Mouse (Mus musculus) MEL (cell line): ENCODE data around the gene Tmco4. TPM values are rescaled to one million over a fixed set of nuclear protein-coding genes. Genes with fewer than 3 reads are reported as not detected.

ENCODE experiments used
- DNase-seq: peaks from one replicate; pipeline ENCODE4 v3.0.0; 2011; ENCODE audit warnings: low read depth, low spot score
- H3K27ac ChIP-seq: 2 replicates; pipeline ENCODE4 v1.5.1; 2012; ENCODE audit warnings: low read depth, mild to moderate bottlenecking, control low read depth, low read length, moderate library complexity; ENCODE audit not compliant: control insufficient read depth
- H3K27me3 ChIP-seq, 2 experiments: fragments of 150-350 bp in 1 of 2; sonication (generic) in 1 of 2; 2 replicates each; pipeline ENCODE4 v1.6.1; 2012; ENCODE audit warnings: low read length in 2 of 2, mild to moderate bottlenecking in 2 of 2, improper control_type of control experiment in 1 of 2, moderate library complexity in 1 of 2; ENCODE audit not compliant: insufficient read depth in 2 of 2, control insufficient read depth in 1 of 2
- H3K36me3 ChIP-seq, 2 experiments: 2 replicates each; pipeline ENCODE4 v1.6.1; 2012 to 2014; ENCODE audit warnings: low read length in 2 of 2, improper control_type of control experiment in 1 of 2, inconsistent platforms in 1 of 2, mild to moderate bottlenecking in 1 of 2; ENCODE audit not compliant: insufficient read depth in 2 of 2, control insufficient read depth in 1 of 2
- H3K4me1 ChIP-seq, 2 experiments: fragments of 150-350 bp in 1 of 2; sonication (generic) in 1 of 2; 2 replicates each; pipeline ENCODE4 v1.6.1; 2012; ENCODE audit warnings: low read length in 2 of 2, improper control_type of control experiment in 1 of 2, mild to moderate bottlenecking in 1 of 2; ENCODE audit not compliant: insufficient read depth in 2 of 2, control insufficient read depth in 1 of 2
- H3K4me3 ChIP-seq, 2 experiments: fragments of 150-350 bp in 1 of 2; sonication (generic) in 1 of 2; 2 replicates each; pipeline ENCODE4 v1.5.1; 2012; ENCODE audit warnings: low read depth in 2 of 2, low read length in 2 of 2, mild to moderate bottlenecking in 2 of 2, moderate library complexity in 2 of 2, control low read depth in 1 of 2, improper control_type of control experiment in 1 of 2; ENCODE audit not compliant: control insufficient read depth in 1 of 2, insufficient read depth in 1 of 2
- H3K79me2 ChIP-seq: 2 replicates; pipeline ENCODE4 v1.6.1; 2012; ENCODE audit warnings: mild to moderate bottlenecking, low read length, moderate library complexity; ENCODE audit not compliant: control insufficient read depth, poor library complexity, insufficient read depth
- H3K9ac ChIP-seq: 2 replicates; pipeline ENCODE4 v1.6.1; 2012; ENCODE audit warnings: low read depth, mild to moderate bottlenecking, control low read depth, low read length, moderate library complexity; ENCODE audit not compliant: control insufficient read depth, poor library complexity, severe bottlenecking
- H3K9me3 ChIP-seq: fragments of 150-350 bp; sonication (generic); replicated peaks from 2 replicates; pipeline ENCODE4 v1.6.1; 2012; ENCODE audit warnings: mild to moderate bottlenecking, low read length, improper control_type of control experiment, moderate library complexity; ENCODE audit not compliant: insufficient read depth
- BHLHE40 ChIP-seq: IDR thresholded peaks from 2 replicates; pipeline ENCODE4 v1.6.1; 2012; ENCODE audit warnings: low read depth, mild to moderate bottlenecking, inconsistent platforms, low read length, improper control_type of control experiment, borderline replicate concordance
- CHD1 ChIP-seq: IDR thresholded peaks from 2 replicates; pipeline ENCODE4 v1.6.1; 2012; ENCODE audit warnings: low read depth, mild to moderate bottlenecking, inconsistent platforms, low read length, improper control_type of control experiment
- E2F4 ChIP-seq: IDR thresholded peaks from 2 replicates; pipeline ENCODE4 v1.6.1; 2011; ENCODE audit warnings: low read depth, low read length, improper control_type of control experiment, borderline replicate concordance
- HCFC1 ChIP-seq: IDR thresholded peaks from 2 replicates; pipeline ENCODE4 v1.6.1; 2012; ENCODE audit warnings: low read depth, mild to moderate bottlenecking, inconsistent platforms, low read length, improper control_type of control experiment, moderate library complexity
- MEF2A ChIP-seq: IDR thresholded peaks from 2 replicates; pipeline ENCODE4 v1.6.1; 2014; ENCODE audit warnings: low read depth, mild to moderate bottlenecking, inconsistent platforms, low read length, improper control_type of control experiment; ENCODE audit not compliant: poor library complexity, insufficient replicate concordance, severe bottlenecking; ENCODE audit errors: extremely low read depth
- MYB ChIP-seq: IDR thresholded peaks from 2 replicates; pipeline ENCODE4 v1.6.1; 2011; ENCODE audit warnings: mild to moderate bottlenecking, low read depth, low read length, improper control_type of control experiment
- MYC ChIP-seq: IDR thresholded peaks from 2 replicates; pipeline ENCODE4 v1.6.1; 2011; ENCODE audit warnings: low read depth, mild to moderate bottlenecking, low read length, improper control_type of control experiment, moderate library complexity
- NRF1 ChIP-seq: IDR thresholded peaks from 2 replicates; pipeline ENCODE4 v1.6.1; 2014; ENCODE audit warnings: low read depth, mild to moderate bottlenecking, inconsistent platforms, low read length, improper control_type of control experiment, moderate library complexity; ENCODE audit not compliant: poor library complexity, insufficient read depth, severe bottlenecking
- RAD21 ChIP-seq: IDR thresholded peaks from 2 replicates; pipeline ENCODE4 v1.6.1; 2011; ENCODE audit warnings: mild to moderate bottlenecking, low read depth, low read length, improper control_type of control experiment
- TCF12 ChIP-seq: IDR thresholded peaks from 2 replicates; pipeline ENCODE4 v1.6.1; 2014; ENCODE audit warnings: low read depth, mild to moderate bottlenecking, inconsistent platforms, low read length, improper control_type of control experiment, moderate library complexity
- UBTF ChIP-seq: IDR thresholded peaks from 2 replicates; pipeline ENCODE4 v1.6.1; 2012; ENCODE audit warnings: low read depth, mild to moderate bottlenecking, inconsistent platforms, low read length, improper control_type of control experiment, moderate library complexity, borderline replicate concordance; ENCODE audit not compliant: insufficient read depth
- USF2 ChIP-seq, 2 experiments: IDR thresholded peaks; 2 replicates each; pipeline ENCODE4 v1.6.1; 2011 to 2012; ENCODE audit warnings: improper control_type of control experiment in 2 of 2, low read length in 2 of 2, borderline replicate concordance in 1 of 2, inconsistent platforms in 1 of 2, low read depth in 1 of 2, mild to moderate bottlenecking in 1 of 2; ENCODE audit not compliant: insufficient read depth in 1 of 2
- ZKSCAN1 ChIP-seq: IDR thresholded peaks from 2 replicates; pipeline ENCODE4 v1.6.1; 2012; ENCODE audit warnings: low read depth, mild to moderate bottlenecking, inconsistent platforms, low read length, improper control_type of control experiment, moderate library complexity
- polyA plus RNA-seq, 2 experiments: library from polyadenylated mRNA; stranded (reverse) in 1 of 2; unstranded in 1 of 2; fragments of >175 nt in 1 of 2; fragments of >200 nt in 1 of 2; gene quantifications; 2 replicates each; pipeline versions ENCODE4 v1.2.1 to v1.2.4; 2012; ENCODE audit warnings: low replicate concordance in 2 of 2, low read depth in 1 of 2; ENCODE audit not compliant: insufficient read length in 2 of 2, insufficient read depth in 1 of 2, missing spikeins in 1 of 2
- total RNA-seq: library from RNA; depleted of rRNA; stranded (reverse); fragments of 300-350 nt; gene quantifications from 2 replicates; pipeline ENCODE4 v1.2.3, GENCODE M21; 2012

Gene Tmco4
- total and polyA plus RNA-seq, 3 experiments = 16.5 to 24.7 TPM; not detected in 1

- Histone ChIP-seq H3K79me2 (no peaks in the 10 kb centered on the region), H3K27ac (no peak overlapping the region), H3K9me3 (no peaks in the 10 kb centered on the region), H3K4me3 (no peak overlapping the region), H3K4me1 (no peaks in the 10 kb centered on the region), H3K9ac (no peak overlapping the region), H3K27me3 (peaks cover 0 to 1% of the 10 kb centered on the region in 2 experiments; a peak in 1 of 4 replicates), H3K36me3 (no peaks in the 10 kb centered on the region)
- no peak for DNase-seq
- TF ChIP-seq ZKSCAN1 (no peak), HCFC1 (no peak), BHLHE40 (no peak), CHD1 (no peak), MYB (no peak), MEF2A (no peak), NRF1 (no peak)
Observed at GRCm38 (mm10) chr4:139081270-139081931, 108.7 kb downstream of the Tmco4 start.

DNA sequence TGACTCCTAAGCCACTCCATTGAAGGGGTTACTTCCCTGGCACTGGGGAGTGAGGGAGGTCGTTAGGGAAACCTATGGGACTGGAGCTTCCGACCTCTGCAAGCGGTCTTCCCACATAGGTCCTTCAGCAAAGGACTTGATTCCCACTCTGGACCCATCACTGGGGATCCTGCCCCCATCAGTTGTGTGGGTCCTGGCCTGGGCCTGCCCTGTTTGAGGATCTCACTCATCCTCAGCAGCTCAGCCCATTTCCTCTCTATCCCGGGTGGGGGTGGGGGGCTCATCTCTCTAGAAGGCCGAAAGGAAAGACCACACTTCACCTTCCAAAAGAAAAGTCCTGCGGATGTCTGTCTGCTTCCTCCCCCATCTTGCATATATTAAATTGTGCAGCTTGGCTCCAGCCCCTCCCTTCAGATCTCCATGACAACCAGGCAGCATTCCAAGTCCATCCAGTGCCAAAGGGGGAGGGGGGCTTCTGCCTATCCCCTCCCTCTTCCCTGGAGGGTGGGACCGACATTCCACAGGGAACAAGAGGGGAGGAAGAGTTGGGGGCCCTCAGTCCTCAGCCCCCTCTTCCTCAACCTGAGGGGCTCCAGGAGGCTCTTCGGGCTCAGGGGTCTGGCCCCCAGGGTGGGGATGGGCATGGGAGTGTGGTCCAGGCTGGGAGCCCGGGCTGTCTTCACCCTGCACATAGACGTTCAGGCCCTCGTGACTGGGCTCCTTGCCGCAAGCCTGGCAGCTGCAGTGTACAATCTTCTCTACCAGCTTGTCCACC lies 110.3 kb downstream of the Tmco4 start:
- no peak overlapping the region for H3K9ac ChIP-seq
- H3K27ac ChIP-seq = no peak overlapping the region
- no peak for DNase-seq
- H3K4me3 ChIP-seq = no peak overlapping the region
- no peaks in the 10 kb centered on the region for H3K9me3 ChIP-seq
- no peaks in the 10 kb centered on the region for H3K79me2 ChIP-seq
- peaks cover 0 to 1% of the 10 kb centered on the region in 2 experiments; a peak in 1 of 4 replicates for H3K27me3 ChIP-seq
- no peaks in the 10 kb centered on the region for H3K36me3 ChIP-seq
- no peaks in the 10 kb centered on the region for H3K4me1 ChIP-seq
- TF ChIP-seq E2F4 (no peak), MYC (no peak), ZKSCAN1 (no peak), USF2 (IDR thresholded peaks at IDR 0.05; ENCODE audit: borderline replicate concordance in 1 of 2, insufficient read depth in 1 of 2, low read depth in 1 of 2, low read length in 2 of 2) (no peak), UBTF (no peak), MEF2A (no peak), CHD1 (no peak), RAD21 (no peak), TCF12 (no peak)
- TF ChIP-seq, all 39 proteins: peak for 0
